Mouse (Mus musculus): ENCODE data around the gene Bach2.

The Bach2 gene

GRCm38 (mm10) chr4:32425641-32426040, 187.0 kb downstream of the Bach2 start:
- no peak for DNase-seq (ENCODE audit: low read depth, low spot score)

DNA sequence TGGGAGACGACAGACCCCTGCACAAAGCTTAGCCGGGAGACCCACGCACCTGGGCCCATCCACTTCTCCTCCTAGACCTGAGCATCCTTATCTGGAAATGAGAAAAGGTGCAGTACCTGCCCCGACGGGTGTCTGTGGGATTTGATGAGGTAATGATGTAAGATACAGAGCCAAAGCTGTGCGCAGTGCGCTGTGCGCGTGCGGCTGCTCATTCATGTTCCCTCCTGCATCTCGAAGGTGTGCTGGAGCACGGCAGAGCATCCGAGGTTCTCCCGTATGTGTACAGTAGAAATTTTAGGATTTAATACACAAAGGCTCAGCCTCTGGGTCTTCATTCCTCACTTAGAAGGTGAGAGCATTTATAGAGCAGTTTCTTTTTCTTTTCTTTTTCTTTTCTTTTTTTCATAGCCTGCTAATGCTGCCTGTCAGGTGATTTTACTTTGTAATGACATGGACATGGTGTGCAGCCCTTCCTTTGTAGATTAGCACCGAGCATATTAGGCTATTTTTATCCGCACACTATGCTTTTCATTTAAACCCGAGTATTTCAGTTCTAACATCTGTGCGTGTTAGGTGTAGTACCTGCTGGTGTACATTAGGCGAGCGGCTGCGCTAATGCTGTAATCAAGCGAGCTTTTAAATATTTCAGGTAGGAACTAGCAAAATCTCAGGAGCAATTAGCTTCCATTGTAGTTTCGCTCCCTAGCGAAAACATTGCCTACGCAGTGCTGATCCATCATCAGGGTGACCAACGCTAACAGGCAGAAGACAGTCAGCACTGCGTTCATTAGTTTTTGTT, 188.4 kb downstream of the Bach2 start:
- no peak for DNase-seq (ENCODE audit: low read depth, low spot score)

GRCm38 (mm10) chr4:32428738-32429137, 190.1 kb downstream of the Bach2 start:
- DNase-seq (ENCODE audit: low read depth, low spot score), result no peak

- no peak for DNase-seq (ENCODE audit: low read depth, low spot score)
Observed at GRCm38 (mm10) chr4:32430136-32430535, 191.5 kb downstream of the Bach2 start.

GRCm38 (mm10) chr4:32430981-32431380, 192.4 kb downstream of the Bach2 start:
- no peak for DNase-seq (ENCODE audit: low read depth, low spot score)

GRCm38 (mm10) chr4:32432271-32432781, 193.7 kb downstream of the Bach2 start:
- DNase-seq (ENCODE audit: low read depth, low spot score), result no peak

DNA sequence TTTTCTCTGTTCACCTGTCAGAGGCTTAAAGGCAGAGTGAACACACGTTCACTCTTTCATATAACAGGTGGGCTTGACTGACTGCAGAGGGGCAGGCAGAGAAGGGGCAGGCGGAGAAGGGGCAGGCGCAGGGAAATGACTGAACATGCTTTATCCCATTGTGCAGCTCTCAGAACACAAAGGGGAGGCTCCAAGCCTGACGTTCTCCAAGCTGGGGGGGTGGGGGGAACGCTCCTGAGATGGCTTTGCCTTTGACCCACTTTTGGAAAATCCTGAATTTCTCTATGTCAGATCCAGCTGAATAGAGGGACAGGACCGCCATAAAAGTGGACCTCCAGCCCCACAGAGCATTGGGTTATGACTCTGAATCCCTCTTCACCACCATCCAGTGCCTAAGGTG, 194.3 kb downstream of the Bach2 start:
- no peak for DNase-seq (ENCODE audit: low read depth, low spot score)

DNA sequence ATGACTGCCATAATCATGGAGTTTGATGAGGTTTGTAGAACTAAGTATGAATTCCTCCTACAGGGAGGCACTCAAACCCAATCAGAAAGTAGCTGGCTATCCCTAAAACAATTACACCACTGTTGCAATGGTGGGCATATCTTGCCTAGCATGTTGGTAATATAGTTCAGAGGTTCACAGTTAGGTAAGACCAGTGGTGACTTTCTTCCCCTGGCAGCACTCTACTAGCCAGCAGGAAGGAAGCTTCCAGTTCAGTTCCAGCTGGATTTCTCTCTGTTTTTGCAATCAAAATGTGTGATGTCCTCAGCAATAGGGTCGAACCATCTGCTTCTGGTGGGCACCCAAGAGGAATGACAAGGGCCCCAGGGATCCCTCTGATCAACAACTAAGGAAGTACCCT, 196.0 kb downstream of the Bach2 start:
- DNase-seq (ENCODE audit: low read depth, low spot score), result no peak

GRCm38 (mm10) chr4:32439974-32440739, 201.6 kb downstream of the Bach2 start:
- DNase-seq (ENCODE audit: low read depth, low spot score), result no peak

- no peak for DNase-seq (ENCODE audit: low read depth, low spot score)
Observed at GRCm38 (mm10) chr4:32440740-32441072, 202.1 kb downstream of the Bach2 start.

DNA sequence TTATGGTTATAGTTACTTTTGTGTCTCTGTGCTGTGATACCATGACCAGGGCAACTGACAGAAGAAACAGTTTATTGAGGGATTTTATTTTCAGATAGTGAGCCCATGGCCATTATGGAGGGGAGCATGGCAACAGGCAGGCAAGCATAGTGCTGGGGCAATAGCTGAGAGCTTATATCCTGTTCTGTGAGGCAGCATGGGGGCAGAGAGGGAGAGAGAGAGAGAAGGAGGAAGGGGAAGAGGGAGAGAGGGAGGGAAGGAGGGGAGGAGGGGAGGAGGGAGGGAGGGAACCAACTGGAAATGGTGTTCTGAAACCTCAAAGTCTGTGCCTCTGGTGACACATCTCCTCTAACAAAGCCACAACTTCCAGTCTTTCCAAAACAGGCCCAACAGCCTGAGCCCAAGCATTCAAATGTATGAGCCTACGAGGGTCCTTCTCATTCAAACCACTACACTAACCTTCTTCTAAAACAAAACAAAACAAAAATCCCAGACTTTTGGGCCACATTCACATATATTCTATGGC, 206.1 kb downstream of the Bach2 start:
- no peak for DNase-seq (ENCODE audit: low read depth, low spot score)

DNA sequence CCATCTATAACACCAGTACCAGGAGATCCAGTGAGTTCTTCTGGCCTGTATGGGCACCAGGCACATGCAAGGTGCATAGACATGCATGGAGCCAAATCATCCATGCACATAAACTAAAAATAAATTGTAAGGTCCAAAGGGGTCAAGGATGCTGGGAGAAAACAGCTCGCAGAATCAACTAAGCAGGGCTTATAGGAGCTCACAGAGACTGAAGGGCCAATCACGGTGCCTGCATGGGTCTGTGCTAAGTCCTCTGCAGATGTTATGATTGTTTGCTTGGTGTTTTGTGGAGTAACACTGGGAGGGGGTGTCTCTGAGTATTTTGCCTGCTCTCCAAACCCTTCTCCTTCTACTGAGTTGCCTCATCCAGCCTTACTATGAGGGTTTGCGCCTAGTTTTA, 209.2 kb downstream of the Bach2 start:
- no peak for DNase-seq (ENCODE audit: low read depth, low spot score)

DNA sequence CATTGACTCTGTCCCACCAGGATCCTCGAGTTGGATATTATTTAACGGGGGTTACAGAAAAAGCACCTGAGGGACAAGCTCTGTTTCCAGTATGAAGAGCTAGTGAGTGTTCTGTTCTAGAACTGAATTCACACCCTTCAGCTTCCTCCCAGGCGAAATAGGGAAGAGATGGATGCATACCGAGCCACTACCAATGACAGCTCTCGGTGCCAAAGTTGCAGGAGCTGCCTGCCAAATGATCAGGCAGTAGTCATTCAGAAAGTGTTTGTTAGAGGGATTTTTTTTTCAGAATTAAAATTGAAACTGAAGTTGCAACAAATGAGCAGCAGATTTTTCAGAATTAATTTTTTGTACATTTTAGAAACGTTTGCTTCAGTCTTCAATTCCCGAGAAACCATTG, 223.4 kb downstream of the Bach2 start:
- DNase-seq (ENCODE audit: low read depth, low spot score), result no peak

DNA sequence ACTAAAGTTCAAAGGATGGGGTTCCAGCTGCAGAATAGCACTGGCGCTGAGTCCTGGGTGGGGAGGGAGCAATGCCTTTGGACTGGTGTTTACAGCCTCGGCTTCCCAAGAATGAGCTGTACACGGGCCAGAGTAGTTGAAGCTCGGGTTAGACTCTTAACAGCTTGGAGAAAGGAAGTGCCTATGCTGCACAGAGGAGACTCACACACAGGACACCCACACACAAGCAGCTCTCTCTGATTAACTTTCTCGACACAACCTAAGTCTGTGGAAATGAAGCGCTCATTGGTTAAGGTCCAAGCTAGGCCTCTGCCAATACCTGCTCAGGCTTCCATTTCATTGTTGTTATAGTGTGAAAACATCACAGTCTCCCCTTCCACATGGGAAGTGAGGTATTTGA, 224.5 kb downstream of the Bach2 start:
- DNase-seq (ENCODE audit: low read depth, low spot score), result no peak

GRCm38 (mm10) chr4:32464540-32464939, 225.9 kb downstream of the Bach2 start:
- no peak for DNase-seq (ENCODE audit: low read depth, low spot score)

DNA sequence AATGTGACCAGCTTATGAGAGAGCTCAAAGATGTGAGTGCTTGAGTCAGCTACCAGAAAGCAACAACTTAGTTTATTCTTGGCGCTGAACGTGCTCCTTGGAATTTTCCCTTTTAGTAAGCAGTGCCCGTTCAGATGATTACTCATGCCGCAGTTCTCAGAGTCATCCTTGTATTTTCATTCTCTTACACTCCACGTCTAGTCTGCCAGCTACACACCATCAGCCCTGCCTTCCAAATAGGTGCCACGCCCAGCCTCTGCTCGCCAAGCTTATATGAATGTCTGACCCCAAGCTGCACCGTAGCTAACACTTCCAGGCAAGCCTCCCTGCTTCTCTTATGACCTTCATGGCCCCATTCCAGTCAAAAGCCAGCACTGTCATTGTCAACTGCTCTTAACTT, 227.4 kb downstream of the Bach2 start:
- DNase-seq (ENCODE audit: low read depth, low spot score), result no peak

DNA sequence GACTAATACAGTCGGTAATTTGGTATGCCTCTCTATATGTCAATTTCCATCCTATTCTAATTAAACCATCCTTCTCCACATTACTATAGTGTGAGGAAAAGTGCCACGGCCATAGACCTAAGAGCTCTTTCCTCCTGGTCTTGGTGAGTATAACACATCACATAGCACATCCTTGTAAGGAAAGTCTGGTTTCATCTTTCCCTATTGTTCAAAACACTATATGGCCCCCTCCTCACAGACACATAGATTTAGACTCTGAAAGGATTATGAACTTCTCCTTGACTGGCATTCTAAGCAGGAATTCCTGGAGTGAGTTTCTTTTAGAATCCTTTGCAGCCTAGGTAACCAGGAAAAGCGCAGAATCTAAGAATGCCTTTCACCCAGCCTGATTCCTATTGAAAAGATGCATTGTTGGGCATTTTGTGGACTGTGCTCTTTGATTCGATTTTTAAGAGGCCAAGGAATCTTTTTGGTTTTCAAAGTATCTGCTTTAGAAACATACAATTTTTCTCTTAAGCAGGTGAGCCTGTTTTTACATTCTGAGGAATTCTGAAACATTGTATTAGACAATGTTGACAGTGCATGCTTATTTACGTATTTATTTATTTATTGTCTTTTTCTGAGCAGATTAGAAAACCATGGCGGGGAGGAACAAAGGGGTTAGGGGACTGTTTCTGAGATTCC, 239.5 kb downstream of the Bach2 start:
- DNase-seq (ENCODE audit: low read depth, low spot score), result no peak

DNA sequence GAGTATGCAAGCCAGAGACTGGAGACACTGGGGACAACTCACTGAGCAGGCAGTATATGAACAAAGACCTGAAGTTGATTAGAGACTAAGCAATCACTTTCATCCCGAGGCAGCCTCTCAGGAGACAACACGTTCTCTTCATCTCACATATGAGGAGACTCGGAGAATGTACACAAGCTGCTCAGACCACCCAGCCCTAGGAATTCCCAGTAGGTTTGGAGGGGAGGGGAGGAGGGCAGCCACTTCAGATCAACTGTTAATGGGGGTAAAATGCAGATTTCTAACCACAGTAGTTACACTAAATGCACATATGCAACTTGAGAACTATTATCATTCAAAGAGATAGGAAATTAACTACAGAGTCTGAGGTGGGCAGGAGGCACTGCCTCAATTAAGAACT, 240.6 kb downstream of the Bach2 start:
- DNase-seq (ENCODE audit: low read depth, low spot score), result no peak

DNA sequence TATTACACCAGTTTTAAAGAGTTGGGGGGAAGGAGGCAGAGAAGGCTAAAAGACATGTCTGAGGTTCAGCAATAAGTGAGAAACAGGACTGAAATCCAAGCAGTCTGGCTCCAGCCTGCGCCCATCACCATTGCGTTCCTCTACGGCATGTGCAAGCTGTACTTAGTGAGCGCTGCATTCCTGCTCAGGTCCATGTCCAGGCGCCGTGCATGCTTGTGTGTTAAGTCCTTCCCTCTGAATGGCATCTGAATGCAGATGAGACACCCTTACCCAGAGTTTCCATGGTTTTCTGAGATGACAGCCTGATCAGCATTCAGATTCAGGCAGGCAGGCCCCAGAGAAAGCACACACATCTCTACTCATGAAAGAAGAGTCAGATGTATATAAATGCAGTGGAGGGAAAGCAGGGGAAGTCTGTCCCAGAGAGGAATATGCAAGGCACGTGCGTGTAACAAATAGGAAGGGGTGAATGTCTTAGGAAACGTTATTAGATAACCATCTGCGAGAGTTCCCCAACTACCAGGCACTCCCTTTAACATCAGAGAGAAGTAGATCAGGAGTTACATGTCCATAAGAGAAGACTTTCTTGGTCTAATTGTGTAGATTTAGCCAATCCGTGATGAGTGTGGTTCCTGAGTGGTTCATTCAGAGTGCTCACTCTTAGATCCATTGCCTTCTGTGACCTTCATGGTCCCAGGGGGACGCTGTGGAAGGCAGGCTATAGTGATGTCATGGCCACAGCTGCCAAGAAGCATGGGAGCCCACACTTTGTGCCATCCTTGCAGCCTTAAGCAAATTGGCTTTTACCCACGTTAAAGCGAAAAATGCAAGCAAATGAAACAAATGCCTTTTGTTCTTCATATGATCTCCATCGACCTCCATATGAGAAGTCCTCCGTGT, 241.4 kb downstream of the Bach2 start:
- DNase-seq (ENCODE audit: low read depth, low spot score), result no peak

- no peak for DNase-seq (ENCODE audit: low read depth, low spot score)
Observed at GRCm38 (mm10) chr4:32481366-32482055, 242.9 kb downstream of the Bach2 start.

DNA sequence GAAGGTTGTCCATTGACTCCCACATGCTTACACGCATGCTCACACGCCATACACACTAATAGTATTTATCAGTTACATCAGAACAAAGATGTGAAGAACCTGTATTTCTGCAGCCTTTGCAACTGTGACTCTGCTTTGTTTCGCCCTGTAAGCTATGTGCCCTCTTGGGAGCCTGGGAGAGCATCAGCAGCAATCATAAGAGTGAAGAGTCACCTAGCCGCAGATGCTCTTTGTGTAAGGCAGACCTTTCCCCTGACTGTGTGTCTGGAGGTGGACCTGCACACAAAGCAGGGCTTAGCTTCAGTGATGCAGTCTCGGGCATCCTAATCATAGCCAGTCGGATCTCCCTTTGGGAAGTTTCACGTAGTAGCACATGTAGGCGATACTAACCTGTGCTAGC, 243.5 kb downstream of the Bach2 start:
- no peak for DNase-seq (ENCODE audit: low read depth, low spot score)

Data from c-Kit-negative CD71-positive TER-119-positive erythroid progenitor cells, embryonic 14.5 days (primary cell).